Mouse (Mus musculus) right cerebral cortex, postnatal 10 days (tissue): ENCODE data around the gene Lrrc56.

Source experiments
- DNase-seq, 2 experiments: peaks; one replicate each; pipeline ENCODE4 v3.0.0; 2021; ENCODE audit warnings: low spot score in 2 of 2

The Lrrc56 gene

DNA sequence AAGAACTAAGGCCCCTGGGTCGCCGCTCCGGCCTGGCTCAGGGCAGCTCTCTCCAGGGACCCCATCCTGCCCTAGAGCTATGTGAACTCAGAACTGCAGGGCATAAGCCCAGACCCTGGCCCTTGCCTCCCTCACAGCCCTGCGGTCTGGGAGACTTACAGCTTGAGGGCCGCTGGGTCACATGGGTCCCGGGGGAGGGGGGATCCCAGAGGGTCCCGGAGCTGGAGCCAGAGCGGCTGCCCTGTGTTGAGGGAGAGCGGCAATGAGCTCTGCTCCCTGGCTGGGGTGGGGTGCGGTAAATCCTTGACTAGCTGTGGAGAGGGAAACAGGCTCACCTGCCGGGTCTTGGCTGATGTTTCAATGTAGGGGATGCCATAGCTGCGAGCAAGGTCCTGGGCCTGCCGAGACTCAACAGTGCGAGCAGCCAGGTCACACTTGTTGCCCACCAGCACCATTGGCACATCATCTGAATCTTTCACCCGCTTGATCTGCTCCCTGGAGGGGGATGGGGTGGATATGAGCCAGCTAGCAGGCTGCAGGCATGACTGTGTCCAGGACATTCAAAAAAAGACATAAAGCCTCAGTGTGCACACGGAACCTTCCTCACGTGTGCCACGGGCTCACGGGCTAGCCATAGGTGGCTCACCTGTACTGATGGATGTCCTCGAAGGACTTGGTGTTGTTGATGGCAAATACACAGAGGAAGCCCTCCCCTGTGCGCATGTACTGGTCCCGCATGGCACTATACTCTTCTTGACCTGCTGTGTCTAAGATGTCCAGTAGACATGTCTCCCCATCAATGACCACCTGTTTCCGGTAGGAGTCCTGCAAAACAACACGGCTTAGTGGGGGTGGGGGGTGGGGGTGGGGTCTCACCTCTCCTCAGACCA is 1.9 kb upstream of the Lrrc56 start:
- DNase-seq: peak in 1 of 2 experiments; percentile 37

DNA sequence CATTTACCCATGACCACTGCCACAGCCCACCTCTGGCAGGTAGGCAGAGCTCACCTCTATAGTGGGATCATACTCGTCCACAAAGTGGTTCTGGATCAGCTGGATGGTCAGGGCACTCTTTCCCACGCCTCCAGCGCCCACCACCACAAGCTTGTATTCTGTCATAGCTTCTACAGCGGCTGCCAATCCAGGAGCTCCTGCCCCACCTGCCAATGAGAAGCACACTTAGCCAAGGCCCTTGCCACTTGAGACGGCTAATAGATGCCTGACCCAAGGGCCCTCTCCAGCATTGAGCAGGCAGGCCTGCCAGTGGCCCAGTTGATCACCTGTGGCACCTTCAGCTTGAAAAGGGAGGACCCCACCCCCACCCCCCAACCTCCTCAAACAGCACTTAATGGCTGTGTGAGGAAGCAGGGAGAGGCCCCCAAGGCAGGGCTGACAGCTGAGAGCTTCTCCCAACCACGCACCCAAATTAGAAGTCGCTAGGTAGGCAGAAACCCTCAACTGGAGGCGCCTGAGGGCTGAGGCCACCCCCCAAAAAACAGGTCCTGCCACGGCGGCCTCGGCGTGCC is 1.1 kb upstream of the Lrrc56 start:
- DNase-seq: peak in 1 of 2 experiments; percentile 65

DNA sequence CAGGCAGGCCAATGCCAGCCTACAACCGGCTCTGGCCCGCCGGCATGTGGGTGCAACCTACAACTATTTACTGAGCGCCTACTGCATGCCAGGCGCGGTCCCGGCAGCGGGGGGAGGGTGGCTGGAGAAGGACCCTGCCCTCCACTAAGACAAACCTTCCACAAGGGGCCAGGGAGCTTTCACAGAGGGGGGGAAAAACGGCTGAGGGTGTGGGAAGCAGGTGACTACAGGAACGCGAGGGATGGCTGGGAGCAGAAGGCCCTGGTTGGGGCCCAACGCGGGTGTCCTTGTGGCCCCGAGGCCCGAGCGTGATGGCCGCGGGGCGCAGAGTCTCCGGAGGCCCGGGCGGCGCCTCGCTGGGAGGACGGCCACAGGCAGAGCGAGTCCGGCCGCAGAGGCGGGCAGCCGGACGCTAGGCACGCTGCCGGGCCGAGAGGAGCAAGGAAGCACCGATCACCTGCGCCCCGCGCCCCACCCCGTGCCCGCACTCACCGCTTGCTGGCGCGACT is 555 bp upstream of the Lrrc56 start:
- peak; percentile 60 for DNase-seq

DNA sequence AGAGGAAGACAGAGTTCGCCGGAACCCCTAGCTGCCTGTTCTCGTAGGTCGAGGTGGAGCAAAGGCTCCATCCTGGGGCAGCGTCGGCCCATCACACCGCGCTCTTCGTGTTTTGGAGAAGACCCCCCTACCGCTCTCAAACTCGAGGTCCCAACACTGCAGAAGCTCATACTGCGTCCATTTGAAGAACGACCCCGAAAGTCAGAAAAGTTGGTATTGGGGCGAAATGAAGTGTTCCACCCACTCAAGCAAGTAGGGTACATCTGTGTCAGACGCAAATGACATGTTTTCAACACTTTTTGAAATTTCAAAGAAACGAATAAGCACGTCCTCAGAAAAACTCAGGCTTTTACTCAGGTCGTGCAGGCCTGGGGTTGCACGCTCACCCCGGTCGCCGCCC is 452 bp downstream of the Lrrc56 start:
- DNase-seq: peak in 1 of 2 experiments; percentile 35

DNA sequence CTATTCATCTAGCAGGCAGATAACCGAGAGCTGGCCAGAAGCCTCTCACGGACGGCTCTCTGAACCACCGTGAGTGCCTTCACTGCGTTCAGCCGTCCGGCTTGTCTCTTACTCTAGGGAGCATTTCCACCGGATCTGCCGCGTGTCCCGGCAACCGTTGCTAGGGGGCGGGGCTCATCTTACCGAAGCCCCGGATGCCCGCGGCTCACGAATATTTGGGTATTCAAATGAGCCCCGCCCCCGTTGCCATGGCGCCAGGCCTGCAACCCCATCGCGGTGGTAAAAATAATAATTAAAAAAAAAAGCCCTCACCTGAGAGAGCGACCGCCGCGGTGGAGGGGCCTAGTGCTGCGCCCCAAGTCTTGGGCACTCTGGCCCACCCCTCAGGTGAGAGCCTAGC is 873 bp downstream of the Lrrc56 start:
- peak; percentile 93 to 95 for DNase-seq

DNA sequence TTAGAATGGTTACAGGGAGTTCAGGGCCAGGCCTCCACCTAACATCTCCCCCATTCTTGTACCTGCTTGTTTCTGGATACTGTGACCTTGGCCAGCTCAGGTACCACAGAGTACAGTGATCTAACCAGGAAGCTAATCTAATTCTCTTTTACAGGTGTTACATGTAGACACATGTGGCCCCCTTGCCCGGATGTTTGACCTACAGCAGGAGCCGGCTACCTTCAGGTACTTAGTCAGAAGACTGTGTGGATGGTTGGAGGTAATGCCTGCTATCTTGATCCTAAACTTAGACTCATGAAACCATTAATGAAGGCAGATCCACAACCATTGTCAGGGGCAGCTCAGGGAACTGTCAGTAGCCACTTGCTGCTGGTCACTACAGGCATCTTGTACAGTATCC is 1.8 kb downstream of the Lrrc56 start:
- no peak for DNase-seq

DNA sequence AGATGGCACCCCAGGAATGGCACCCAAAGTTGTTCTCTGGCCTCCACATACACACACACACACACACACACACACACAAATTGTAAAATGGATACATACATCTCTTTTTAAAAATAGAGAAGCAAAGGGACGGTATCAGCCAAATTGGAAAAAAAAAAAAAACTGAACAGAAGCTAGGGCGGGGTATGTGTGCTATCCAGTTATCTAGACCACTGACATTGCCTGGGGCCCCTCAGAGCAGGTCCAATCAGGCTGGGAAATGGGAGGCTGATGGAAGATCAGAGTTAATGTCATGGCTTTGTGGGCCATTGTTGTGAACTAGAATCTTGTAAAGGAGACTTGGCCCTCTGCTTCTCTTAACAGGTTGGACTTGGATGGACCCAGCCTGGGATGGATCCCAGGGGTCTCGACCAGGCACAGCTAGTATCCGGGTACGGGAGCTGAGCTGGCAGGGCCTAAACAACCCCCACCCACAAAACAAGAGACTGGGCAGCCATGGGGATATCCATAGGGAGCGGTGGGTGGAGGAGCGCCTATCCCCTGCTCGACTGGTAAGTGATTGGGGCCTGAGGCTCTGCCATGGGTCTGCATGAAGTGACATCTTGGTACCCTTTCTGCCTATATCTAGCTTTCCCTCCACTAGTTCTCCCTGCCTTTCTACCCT is 2.8 kb downstream of the Lrrc56 start:
- no peak for DNase-seq

DNA sequence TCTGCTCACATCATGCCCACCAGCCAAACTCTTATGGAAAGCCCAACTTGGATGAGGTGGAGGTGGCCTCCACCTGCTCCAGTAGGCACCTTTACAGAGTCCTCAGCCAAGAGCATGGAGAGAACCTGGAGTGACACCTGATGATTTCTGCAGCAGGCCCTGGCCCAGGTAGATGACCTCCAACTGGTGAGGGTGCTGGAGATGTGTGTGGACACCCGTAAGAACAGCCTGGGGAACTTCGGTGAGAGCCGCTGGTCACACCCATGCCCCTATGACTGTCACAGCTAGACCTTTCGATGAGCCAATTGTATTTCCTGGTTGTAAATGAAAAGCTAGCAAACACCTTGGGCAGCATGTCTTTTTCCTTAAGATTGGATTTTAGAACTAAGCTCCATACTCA is 4.2 kb downstream of the Lrrc56 start:
- no peak for DNase-seq

DNA sequence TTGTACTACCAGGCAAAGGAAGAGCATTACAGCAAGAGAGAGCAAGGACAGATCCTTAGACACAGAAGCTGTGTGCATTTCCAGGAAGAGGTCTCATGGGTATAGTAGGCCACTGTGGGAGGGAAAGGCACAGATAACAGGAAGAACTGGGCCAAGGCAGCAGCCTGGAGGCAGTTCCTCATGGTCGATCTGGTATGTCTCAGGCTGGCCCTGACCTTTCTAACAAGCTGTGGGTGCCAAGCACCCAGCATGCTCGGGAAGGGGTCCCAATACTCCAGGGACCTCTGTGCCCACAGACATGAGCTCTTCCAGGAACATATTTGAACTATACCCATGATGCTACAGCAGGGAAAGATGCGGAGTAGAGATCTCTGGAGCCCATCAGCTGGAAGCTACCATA is 10.6 kb downstream of the Lrrc56 start:
- no peak for DNase-seq

DNA sequence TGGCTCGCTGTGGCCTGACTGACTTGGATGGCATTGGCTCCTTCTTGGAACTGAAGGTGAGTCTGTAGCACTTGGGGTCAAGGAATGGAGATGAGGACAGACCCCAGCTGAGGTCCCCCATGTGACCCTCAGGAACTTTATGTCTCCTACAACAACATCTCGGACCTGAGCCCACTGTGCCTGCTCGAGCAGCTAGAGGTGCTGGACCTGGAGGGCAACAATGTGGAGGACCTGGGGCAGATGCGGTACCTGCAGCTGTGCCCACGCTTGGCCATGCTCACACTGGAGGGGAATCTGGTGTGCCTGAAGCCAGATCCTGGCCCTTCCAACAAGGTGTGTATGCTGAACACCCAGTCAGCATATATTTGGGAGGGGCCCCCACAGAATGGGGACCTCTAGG is 11.5 kb downstream of the Lrrc56 start:
- no peak for DNase-seq

DNA sequence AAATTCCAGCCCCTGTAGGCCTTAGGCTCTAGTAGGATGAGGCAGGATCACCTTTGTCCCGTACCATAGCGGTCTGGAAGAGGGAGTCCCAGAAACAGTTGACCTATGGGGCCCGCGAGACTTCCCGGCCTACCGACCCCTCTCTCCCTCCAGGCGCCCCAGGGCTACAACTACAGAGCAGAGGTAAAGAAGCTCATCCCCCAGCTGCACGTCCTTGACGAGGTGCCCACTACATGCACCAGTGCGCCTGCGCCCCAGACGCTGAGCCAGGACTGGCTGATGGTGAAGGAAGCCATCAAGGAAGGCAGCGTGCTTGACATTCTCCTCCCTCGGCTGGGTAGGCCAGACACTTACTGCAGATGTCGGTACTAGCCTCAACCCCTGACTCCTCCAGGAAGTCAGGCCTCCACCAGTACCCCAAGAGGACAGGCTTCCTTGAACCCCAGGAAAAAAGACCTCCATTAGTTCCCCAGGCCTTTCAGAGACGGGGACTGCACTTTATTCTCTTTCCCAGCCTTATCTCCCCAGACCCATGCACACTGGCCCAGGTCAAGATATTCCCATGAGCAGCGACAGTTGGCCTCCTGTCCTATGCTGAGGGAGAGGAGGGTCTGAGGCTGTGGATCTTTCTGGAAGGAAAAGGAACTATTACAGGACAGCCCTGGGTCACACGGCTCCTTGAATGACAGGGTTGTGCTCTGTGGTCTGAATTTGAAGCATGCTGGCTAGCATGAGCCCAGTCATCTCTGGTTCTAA is 12.4 kb downstream of the Lrrc56 start:
- DNase-seq: no peak

DNA sequence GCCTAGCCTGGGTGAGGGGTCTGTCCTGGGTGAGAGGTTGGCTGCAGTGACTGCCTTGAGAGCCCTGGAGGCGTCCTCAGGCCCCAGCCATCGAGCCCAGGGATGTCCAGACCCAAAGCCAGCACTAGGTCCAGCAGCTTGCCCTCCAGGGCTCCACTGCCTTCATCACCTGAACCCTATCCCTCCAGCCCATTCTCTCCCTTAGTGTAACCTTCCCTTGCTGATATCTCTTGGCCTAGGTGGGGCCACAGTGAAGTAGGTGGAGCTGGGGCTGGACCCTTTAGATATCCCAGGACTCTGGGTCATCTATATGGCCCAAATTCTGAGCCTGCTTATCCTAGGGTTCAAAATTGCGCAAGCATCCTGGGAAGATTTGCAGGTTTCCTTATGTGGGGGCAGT is 15.6 kb downstream of the Lrrc56 start:
- no peak for DNase-seq

DNA sequence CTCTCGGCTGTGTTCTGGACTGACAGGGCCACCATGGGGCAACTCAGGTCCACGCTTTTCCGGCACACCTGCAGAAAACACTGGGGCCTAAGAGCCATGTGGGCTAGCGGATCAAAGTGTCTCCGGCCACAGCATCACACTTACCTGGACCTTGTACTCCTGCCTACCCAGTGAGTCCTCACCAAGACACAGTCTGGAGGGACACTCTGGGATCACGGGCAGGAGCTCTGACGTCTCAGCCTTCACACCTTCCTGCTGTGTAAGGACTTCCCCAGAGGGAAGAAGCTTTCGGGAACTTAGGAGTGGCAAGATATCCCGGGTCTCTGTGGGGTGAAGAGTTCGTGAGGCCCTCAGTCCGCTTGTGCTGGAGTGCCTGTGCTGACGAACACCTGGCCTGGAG is 16.2 kb downstream of the Lrrc56 start:
- DNase-seq: no peak

DNA sequence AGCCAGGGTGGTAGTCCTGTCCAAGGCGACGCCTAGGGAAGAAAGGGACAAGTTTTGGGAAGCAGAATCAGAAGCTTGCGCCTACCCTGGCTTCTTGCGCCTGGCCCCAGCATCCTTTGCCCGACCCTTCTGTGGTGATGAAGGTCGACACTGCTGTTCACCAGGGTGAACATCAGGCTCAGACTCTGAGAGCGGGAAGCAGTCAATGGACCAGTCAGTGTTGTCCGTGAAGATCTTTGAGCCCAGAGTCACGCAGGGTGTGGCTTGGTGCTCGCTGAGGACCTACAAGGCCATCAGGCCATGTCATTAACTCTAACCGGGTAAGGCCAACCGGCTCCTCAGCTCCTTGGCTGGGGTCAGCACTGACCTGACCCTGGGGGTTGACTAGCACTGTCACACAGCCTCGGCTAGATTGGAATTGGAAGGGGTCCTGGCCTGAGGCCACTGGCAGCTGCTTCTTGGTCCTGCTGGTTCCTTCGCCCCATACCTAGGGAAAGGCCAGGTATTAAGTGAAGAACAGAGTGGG is 16.7 kb downstream of the Lrrc56 start:
- no peak for DNase-seq

DNA sequence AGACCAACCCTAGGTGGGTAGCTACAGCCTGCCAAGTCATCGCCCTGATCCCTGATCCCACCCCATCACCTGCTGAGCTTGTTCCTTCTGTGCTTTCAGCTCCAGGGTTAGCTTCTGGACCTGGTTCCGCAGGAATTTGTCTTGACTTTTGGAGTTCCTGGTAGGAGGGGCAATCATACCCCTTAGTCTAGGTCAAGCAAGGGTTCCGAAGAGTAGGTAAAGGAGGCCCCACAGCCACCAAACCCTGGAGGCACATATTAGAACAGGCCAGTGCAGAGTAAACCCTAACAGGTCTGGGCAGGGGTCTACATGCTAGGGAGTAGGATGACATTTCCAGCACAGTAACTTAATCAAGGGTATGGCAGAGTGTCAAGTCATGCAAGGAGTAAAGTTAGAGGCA is 19.2 kb downstream of the Lrrc56 start:
- no peak for DNase-seq

DNA sequence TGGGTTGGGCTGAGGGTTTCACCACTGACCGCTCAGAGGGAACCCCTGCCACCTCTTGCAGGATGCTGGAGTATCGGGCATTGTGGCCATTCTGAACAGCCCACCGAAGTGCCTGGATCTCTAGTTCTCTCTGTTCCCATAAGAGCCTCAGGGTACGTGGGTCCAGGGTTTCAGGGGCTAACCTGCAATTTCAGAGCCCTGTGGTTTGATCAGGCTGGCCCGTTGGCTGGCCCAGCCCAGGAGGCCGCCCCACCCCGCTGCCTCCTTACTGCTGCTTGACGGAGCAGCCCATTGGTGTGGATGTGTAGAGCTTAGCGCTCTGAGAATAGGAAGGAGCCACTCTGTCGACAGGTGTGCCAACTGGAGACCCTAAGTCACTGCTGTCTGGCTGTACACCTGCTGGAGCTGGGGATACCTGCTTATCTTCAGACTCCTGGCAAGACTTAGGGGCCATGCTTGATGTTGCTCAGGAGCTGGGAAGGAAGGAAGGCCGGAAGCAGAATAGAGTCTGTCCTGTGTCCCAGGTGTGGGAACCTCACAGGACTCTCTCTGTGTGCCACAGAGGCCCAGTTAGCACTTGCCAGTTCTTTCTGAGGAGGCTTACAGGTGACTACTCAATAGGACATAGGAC is 19.8 kb downstream of the Lrrc56 start, which contains the start of gene Lmntd2:
TSS of gene Lmntd2 (minus strand) at position 476 of the 631 bp plus-strand sequence.
- no peak for DNase-seq

DNA sequence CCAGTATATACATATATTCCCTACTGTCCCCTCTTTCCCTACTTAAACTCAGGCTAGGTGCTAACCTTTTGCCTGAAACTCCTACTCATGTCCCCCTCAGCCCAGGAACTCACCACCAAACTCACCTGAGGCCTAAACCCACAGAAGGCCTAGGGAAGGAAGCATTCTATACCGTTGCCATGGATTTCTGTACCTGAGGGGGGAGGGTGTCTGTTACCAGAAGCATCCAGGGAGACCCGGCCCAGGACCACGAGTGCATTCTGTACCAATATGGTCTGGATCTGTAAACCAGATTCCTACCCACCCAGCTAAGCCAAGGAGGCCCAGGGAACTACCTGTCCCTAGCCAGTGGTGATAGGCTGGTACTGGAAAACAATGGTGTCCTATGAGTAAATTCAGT is 20.4 kb downstream of the Lrrc56 start:
- DNase-seq: no peak

DNA sequence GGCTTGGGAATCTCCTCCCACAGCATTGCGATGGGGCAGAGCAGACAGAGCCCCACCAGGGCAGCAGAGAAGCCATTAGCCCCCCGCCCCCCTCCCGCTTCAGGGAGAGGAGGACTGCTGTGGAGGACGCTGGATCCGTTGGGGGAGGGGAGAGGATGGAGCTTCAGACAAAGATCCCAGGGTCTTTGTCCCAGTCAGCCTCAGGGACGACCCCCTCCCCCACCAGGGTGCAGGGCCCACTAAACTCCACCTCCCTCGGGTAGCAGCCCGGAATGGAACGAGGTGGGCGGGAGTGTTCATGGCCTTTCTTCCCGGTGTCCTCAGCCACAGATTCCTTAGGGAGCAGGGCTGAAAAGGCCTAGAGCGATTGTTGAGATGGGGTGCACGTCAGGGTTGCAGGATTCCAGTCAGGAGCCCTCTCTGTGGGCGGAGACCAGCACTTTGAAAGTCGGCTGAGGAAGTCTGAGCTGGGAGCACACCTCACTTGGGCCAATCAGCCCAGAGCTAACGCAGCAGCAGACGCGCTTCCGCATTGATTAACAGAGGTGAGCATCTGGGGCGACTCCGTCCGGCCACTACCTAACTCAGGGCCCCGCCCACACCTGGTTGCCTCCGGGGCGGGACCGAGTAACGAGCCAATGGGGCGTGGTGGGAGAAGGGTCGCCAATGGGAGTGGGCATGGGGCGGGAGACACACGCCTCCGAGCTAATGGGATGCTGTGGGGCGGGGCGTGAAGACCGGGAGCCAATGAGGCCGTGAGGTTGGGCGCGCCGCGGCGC is 21.3 kb downstream of the Lrrc56 start, which contains the start of gene Rassf7:
TSS of gene Rassf7 (plus strand) at position 760 of the 779 bp plus-strand sequence.
- peak; percentile 89 to 92 for DNase-seq

DNA sequence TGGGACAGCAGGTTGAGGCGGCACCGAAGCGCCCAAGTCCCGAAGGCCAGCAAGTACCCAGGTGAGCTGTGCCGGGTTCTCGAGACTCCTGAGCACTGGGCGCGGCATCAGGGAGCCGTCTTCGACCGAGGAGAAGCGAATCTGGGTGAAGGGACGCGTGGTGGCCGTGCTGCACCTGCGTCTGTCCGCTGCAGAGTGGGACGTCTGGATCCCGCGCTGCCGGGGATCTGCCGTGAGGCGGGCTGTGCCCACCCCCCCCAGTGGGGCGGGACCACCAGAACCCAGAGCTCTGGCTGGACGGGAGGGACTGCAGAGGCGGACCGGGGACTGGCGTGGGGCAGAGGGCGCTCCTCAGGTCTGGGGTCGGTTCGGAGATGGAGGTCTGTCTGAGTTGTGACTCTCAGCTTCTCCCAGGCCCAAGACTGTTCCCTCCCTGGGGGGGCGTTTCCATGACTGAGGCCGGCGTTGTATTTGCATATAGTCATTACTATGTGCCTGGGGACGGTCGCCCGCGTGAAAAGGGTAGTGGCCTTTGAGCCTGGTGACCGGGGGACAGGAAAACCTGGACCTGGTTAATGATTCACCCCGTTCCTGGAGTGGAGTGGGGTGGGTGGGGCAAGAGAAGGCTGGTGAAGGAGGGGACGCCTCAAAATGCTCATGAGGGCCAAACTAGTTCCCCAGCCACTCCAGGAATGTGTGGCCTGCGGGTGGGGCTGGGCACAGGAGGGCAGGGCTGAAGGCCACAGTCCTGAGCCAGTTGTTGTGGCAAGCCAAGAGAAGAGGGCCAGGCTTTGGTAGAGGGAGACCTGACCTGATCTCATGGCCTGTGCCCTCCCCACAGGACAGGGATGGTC is 22.1 kb downstream of the Lrrc56 start:
- peak in 1 of 2 experiments; percentile 36 for DNase-seq
